Mouse (Mus musculus) layer of hippocampus, adult 9-11 months (tissue): Measurements from ENCODE around the gene Gm13889.

Experiments used
- DNase-seq: peaks from one replicate; pipeline ENCODE4 v3.0.0; 2022

Gm13889 gene

GRCm38 (mm10) chr2:93956331-93956801 lies 635 bp downstream of the Gm13889 start:
- DNase-seq: peak; percentile 38

- no peak for DNase-seq
Measured at GRCm38 (mm10) chr2:93955886-93956285, 1.1 kb downstream of the Gm13889 start.

GRCm38 (mm10) chr2:93954781-93955578 lies 2.0 kb downstream of the Gm13889 start:
- DNase-seq: peak; percentile 62

GRCm38 (mm10) chr2:93953726-93954125 lies 3.3 kb downstream of the Gm13889 start:
- DNase-seq: no peak

GRCm38 (mm10) chr2:93946976-93947375 lies 10.0 kb downstream of the Gm13889 start:
- DNase-seq: no peak

GRCm38 (mm10) chr2:93944855-93945254 lies 12.1 kb downstream of the Gm13889 start:
- DNase-seq: no peak

GRCm38 (mm10) chr2:93944099-93944498 lies 12.9 kb downstream of the Gm13889 start:
- DNase-seq: no peak

- DNase-seq: peak; percentile 63
Measured at GRCm38 (mm10) chr2:93941670-93942069, 15.3 kb downstream of the Gm13889 start.

- DNase-seq: no peak
Measured at GRCm38 (mm10) chr2:93938534-93938933, 18.5 kb downstream of the Gm13889 start.

- no peak for DNase-seq
Measured at GRCm38 (mm10) chr2:93928866-93929265, 28.1 kb downstream of the Gm13889 start.

GRCm38 (mm10) chr2:93927701-93928437 lies 29.1 kb downstream of the Gm13889 start:
- DNase-seq: no peak

- DNase-seq: no peak
Measured at GRCm38 (mm10) chr2:93926141-93926540, 30.9 kb downstream of the Gm13889 start.

GRCm38 (mm10) chr2:93919093-93919492 lies 37.9 kb downstream of the Gm13889 start:
- DNase-seq: no peak

- DNase-seq: no peak
Measured at GRCm38 (mm10) chr2:93913552-93913951, 43.4 kb downstream of the Gm13889 start.

GRCm38 (mm10) chr2:93911942-93912341 lies 45.1 kb downstream of the Gm13889 start:
- peak; percentile 35 for DNase-seq

- no peak for DNase-seq
Measured at GRCm38 (mm10) chr2:93909716-93910115, 47.3 kb downstream of the Gm13889 start.

GRCm38 (mm10) chr2:93907519-93908294 lies 49.3 kb downstream of the Gm13889 start:
- DNase-seq: peak; percentile 27

- DNase-seq: no peak
Measured at GRCm38 (mm10) chr2:93906316-93906715, 50.7 kb downstream of the Gm13889 start.
